Comparison of ENCODE assay signal across 18 mouse cellular contexts in genomic region chr3:50388786-50389185, GRCm38 (mm10).
"Had no signal": no experiment of that assay in that cellular context is flagged by ENCODE, and none has a peak within 500 bp of the region (broad histone marks: within the 10 kb centered on the region; RNA-seq: fewer than 3 reads in every experiment).

No protein-coding gene starts in this region.

- H3K4me2 ChIP-seq: limb, embryonic 12.5 days; liver, embryonic 13.5 days; lung, embryonic 15.5 days; midbrain, embryonic 11.5 days; midbrain, embryonic 15.5 days; neural tube, embryonic 13.5 days had no signal

- H3K4me3 ChIP-seq: limb, embryonic 12.5 days; liver, embryonic 13.5 days; lung, embryonic 15.5 days; megakaryocyte, embryonic 14.5 days; midbrain, embryonic 15.5 days; neural tube, embryonic 13.5 days had no signal

- H3K9ac ChIP-seq: limb, embryonic 12.5 days; liver, embryonic 13.5 days; liver, postnatal 0 days; lung, embryonic 15.5 days; midbrain, embryonic 15.5 days; neural tube, embryonic 13.5 days had no signal

- H3K4me1 ChIP-seq: liver, embryonic 13.5 days; lung, embryonic 15.5 days had no signal

- DNase-seq: kidney, adult 9 months; kidney, postnatal 10 days; kidney, postnatal 4 days; liver; liver, embryonic 13.5 days; liver, postnatal 0 days; lung, postnatal 14 days; right cerebral cortex, adult 18-20 months; right cerebral cortex, postnatal 25 days; thymus, adult 18-20 months; thymus, postnatal 14 days had no signal

- ATAC-seq: liver, postnatal 0 days; midbrain, embryonic 15.5 days had no signal

- H3K27ac ChIP-seq: limb, embryonic 12.5 days; liver, embryonic 13.5 days; lung, embryonic 15.5 days; macrophage; midbrain, embryonic 15.5 days; neural tube, embryonic 13.5 days had no signal

- H3K27me3 ChIP-seq: limb, embryonic 12.5 days; liver, embryonic 13.5 days; lung, embryonic 15.5 days; midbrain, embryonic 15.5 days; neural tube, embryonic 13.5 days had no signal

- H3K9me3 ChIP-seq: liver, embryonic 13.5 days; lung, embryonic 15.5 days; megakaryocyte, embryonic 14.5 days had no signal

- H3K36me3 ChIP-seq: limb, embryonic 12.5 days; liver, embryonic 13.5 days; lung, embryonic 15.5 days; midbrain, embryonic 15.5 days; neural tube, embryonic 13.5 days had no signal
